Mouse (Mus musculus) kidney, adult 8-10 months (tissue): ENCODE measurements around the gene Pdgfb.

Experiments used
- DNase-seq, 2 experiments: peaks; one replicate each; pipeline ENCODE4 v3.0.0; 2022

Pdgfb gene

DNA sequence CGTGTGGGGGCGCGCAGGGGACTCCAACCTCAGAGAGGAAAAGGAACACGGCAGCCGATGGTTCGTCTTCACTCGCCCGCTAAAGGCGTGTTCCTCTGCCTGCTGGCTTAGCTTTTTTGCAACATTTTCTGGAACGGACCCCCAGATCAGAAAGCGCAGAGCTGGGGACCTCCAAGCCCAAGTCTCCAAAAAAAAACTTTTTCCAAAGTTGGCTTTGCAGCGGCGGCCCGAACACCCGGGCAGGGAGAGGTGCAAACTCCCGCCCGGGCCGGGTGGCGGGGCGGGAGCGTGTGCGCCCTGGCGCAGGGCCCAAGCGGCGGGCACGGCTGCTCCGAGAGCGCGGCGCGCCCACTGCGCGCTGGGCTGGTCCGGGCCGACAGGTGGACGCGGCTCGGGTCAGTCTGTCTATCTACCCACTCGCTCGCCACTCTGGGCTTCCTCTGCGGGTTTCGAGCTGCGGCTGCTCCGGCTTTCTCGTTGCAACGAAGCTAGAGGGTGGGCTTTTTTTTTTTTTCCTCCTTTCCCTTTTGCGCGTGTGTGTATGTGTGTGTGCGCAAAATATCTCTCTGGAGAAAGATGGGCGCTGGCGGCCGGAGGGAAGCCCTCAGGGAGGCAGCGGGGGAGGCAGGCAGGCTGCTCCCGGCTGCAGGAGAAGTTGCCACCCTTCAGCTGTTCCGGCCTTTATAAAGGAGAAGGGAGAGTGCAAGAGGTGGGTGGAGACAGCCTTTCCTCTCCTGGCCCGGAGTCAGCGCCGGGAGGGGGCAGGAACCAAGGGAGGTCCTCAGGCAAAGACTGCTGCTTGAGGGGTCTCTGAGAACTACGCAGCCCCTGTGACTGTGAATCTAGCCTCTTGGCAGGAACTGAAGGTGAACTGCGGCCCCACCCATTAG is at the start of gene Pdgfb:
Pdgfb (minus strand) TSS at position 657 of the 890 bp plus-strand sequence.
- peak; percentile 77 to 85 for DNase-seq

DNA sequence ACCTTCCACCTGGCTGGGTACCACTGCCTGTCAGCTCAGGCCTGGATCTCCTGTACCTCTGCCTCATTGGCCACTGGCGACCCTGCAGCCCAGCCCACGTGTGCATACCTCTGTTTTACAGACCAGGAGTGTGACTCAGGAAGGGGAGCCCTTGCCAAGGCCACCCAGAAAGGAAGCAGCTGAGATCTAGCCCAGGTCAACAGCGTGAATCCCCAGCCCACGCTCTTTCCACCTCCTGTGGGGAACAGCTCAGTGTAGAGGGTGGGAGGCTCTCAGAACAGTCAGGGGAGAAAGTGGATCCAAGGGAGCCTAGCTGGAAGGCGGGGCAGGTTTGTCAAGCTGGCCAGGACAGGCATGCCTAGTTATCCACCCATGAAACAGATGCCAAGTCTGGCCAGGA is 48.0 kb upstream of the Pdgfb start:
- DNase-seq: no peak

DNA sequence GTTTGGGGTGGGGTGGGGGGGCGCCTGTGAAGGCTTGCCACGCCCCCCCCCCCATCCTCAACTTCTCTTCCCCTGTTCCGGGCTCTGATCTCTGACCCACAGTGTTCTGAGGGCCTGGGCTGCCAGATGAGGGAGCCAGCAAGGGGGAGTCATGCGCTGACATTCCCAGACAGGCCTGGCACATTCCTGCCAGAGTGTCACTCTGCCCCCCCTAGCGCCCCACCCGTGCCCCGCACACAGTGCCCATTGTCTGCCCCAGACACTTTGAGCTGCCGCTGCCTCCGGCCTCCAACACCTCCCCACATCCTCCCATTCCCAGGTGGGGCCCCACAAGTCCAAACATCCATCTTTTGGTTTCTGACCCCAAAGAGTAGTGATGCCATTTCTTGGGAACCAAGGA is 47.6 kb upstream of the Pdgfb start:
- no peak for DNase-seq

DNA sequence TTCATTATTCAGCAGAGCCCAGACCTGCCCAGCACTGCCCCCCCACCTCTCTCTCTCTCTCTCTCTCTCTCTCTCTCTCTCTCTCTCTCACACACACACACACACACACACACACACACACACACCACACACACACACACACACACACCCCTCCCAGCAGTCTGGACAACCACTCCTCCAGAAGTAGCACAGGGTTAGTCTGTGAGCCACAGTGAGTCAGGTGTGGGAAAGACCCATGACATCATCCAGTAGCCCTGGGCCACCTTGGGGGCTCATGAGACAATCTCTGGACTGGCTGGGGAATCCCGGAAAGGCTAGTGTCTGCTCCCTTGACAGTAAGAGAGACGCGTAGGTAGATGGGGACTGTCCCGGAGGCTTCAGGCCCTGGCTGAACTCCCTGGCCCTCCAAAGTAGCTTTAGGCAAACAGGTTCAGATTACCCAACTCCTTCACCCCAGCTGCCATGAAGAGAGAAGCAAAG is 46.3 kb upstream of the Pdgfb start:
- DNase-seq: no peak

DNA sequence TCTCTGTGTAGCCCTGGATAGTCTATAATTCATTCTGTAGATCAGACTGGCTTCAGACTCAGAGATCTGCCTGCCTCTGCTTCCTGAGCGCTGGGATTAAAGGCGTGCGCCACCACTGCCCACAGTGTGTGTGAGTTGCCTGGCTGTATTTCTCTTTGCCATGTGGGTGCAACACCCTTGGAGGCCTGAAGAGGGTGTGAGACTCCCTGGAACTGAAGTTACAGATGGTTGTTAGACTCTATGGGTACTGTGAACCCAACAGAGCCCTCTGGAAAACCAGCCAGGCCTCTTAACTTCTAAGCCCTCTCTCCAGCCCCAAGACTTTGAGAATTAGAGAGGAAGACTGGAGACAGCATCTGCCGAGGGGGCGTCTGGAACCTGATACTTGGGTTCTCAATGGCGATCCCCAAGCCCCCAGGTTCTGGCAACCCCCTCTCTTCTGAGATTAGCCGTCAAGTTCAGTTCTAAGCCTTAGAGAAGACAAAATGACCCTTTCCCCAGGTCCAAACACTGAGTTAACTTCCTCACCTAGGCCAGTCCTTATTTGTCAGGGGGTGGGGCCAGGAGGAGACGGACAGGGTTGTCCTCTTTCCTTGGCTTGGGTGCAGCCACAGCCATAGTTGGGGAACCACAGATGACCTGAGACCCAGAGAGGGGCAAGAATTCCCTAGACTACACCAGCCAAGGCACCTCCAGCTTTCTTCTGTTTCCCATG is 45.7 kb upstream of the Pdgfb start:
- peak in 1 of 2 experiments; percentile 42 for DNase-seq

DNA sequence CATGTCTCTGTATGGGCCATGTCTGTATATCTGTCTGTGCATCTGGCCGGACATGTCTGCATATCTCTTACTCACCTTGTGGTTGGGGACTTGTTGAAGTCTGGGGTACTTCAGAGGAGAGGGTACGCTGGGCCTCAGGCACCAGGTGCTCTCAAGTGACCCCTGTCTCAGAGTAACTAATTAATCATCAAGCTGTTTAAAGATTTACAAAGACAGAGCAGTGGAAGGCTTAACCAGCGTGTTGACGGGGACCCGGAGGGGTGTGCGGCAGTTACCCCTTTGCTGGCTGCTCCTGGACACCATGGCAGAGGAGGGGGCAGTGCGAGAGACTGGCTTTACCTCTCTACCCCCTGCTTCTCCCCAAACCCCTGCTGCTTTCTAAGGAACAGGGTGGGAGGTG is 44.8 kb upstream of the Pdgfb start:
- peak; percentile 69 to 81 for DNase-seq

DNA sequence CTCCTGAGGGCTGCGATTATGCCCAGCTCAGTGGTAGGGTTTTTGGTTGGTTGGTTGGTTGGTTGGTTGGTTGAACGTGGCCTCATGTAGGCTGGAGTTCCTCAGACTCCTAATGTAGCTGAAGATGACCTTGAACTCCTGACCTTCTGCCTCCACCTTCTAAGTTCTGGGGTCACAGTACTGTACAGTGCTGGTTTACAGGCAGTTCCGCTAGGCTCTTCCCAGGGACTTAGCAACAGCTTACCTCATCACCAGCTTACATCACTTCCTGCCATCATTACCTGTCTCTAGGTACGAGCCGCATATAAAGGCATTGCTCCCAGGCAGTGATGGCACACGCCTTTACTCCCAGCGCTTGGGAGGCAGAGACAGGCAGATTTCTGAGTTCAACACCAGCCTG is 43.4 kb upstream of the Pdgfb start:
- DNase-seq: no peak

DNA sequence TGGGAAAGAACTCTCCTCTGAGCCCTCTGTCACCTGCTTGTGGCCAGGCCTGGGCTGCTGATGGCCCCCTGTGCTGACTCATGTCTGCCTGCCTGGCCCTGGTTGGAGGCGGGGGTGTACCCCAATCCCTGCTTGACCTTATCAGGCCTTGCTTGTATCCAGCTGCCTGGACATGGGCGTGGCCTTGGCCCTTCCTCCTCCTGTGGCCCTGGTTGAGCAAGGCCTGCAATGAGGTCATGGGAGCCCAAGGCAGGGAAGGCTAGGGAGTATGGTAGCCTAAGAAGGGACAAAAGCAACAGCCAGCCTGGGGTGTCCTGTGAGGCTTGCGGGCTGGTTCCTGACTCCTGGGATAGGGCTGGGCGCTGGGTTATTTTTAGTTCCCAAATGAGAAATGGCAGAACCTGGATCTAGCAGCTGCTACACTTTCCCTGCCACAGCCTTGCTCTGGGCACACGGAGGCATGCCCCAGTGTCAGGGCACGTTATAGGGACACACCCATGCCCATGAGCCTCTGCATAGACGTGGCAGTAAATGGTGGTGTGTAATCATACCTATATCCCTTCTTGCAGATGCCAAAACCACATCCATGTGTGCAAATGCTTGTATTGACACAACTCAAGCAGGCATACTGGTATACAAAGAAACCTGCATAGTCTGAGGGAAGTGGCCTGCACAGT is 39.4 kb upstream of the Pdgfb start:
- DNase-seq: peak in 1 of 2 experiments; percentile 26

DNA sequence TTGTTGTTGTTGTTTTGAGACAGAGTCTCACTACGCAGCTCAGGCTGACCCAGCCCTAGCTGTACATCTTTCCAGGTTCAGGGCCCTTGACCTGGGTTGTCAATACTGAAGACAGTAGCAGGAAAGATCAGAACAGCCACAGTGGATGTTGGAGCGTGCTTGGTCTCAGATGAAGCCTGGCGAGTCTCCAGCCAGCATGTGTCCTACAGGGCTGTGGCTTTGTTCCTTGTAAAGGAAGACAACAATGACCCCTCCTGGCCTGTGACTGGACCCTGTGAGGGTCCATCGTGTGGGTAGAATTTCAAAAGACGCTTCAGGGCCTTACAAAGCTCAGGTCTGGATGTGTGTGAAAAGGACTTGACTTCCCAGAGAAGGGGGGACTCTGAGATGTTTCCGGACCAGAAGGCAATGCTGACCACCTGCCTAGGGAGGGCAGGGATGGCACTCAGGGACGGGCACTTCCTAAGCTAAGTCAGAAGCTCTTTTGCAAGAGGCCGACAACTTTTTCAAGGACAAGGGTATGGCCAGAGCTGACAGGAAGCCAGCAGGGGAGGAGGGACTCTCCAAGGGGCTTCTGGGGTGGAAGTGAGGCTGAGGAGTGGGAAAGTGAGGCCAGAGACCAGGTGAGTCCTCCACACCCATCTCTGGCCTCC is 38.7 kb upstream of the Pdgfb start:
- no peak for DNase-seq

DNA sequence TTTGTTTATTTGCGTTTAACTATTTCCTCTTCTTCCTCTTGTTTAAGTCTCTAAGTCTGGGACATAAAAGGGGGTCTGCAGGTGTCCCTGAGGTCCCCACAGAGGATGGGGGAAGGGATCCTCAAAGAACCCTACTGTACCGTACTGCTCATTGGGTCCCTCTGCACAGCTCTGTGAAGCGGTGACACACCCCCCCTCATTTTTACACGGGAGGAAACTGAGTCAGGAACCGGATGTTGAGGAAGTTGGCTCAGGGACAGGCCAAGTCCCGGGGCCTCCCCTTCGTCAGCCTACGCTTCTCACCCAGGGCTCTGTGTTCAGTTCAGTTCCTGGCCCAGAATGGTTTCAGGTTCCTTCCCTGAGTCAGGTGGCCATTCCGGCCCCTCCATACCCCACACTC is 37.0 kb upstream of the Pdgfb start:
- DNase-seq: no peak

DNA sequence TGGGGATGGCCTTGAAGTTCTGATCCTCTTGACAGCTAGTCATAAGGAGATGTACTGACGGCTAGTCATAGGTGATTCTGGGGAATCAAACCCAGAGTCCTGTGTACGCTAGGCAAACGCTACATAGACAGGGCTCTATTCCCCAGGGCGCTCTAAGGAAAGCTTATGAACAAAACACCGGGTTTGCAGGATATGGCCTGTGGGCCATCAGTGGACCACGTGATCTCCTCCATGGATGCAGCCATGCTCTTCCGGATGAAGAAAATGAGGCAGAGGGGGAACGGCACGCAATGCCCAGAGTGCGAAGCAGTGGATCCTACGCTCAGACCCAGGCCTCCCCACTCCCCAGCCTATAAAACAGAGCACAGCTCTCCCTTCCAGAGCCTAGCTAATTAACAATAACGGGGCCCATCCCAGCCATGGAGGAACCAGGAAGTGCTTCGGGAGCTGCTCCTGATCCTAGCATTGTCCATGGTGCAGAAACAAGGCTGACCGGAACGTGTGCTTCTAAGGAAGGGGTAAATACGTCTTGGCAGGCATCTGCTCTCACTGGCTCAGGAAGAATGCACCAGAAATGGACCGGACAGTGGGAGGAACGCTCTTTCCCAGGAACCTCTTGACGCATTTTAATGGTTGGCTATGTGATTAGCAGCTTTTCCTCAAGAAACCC is 36.5 kb upstream of the Pdgfb start:
- peak in 1 of 2 experiments; percentile 23 for DNase-seq

DNA sequence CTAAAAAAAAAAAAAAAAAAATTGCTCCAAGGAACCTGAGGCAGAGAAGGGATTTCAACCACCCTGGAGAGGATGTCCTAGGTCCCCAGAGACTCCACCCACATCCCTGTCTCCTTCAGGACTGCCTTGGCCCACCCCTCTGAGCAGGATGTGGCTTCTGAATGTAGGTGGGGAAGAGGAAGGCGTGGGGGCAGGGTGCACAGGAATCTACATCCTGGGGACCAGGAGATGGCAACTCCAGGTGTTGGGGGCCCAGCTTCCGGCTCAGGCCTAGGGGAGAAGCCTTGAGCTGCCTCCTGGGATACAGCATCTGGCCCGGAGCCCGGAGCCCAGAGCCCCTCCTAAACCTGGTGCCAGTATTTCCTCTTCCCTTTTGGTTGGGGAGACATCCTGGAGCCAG is 35.3 kb upstream of the Pdgfb start:
- peak; percentile 39 to 53 for DNase-seq

DNA sequence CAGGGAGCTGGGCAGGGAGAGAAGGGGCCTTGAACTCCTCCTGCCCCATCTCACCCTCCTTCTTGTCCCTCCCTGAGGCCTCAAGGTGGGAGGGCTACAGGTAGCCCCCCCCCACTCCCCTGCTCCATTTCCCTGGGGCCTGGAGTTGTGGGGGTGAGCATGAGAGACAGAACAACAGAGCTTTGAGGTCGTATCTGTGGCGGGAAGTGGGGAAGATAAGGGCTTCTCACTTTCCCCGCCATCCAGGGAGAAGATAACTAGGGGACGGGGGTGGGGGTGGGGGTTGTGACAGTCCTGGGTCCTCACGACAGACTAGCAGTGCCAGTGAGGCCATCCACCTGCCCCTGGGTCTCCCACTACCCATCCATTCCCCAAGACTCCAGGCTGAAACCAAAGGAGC is 33.2 kb upstream of the Pdgfb start:
- no peak for DNase-seq

DNA sequence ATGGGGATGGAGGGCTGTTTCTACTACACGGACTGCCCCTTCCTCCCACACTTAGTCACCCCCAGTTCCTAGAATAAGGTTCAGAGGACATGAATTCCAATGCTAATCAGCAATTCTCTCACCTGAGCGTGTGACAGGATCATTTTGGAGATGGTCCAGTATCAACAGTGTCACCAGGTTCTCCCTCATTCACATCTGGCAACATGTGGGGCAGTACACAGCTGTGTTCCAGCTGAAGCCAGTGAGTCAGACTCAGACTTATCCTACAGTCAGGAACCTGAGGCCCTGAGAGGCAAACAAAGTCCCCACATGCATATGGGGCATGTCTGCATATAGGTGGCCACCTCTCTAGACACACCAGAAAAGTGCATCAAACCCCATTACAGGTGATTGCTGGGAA is 32.5 kb upstream of the Pdgfb start:
- DNase-seq: no peak

DNA sequence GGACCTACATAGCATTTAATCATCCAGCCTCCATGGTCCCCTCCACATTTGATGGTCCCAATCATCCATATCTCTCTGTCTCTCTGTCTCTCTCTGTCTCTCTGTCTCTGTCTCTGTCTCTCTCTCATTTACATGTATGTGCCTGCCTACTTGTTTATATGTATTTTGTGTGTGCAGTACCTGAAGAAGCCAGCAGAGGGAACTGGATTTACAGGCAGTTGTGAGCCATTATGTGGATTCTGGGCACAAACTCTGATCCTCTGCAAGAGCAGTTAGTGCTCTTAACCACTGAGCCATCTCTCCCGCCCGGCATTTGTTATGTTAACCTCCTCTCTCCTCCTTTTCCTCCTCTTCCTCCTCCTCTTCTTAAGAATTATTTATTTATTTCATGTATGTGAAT is 31.0 kb upstream of the Pdgfb start:
- DNase-seq: no peak

DNA sequence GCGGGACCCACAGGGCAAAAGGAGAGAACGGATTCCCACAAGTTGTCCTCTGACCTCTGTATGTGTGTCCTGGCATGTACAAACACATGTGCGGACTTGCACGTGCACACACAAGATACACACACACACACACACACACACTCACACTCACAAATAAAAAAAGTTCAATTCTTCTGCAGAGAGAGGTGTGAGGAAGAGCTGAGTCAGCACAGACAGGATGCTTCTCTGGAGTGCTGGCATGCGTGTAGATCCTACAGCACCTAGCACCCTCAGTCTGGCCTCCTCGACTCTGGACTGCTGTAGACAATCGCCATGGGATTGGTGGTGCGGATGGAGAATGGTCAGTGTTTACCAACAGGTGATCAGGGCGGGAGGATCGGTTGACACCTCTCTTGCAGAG is 29.5 kb upstream of the Pdgfb start:
- no peak for DNase-seq

DNA sequence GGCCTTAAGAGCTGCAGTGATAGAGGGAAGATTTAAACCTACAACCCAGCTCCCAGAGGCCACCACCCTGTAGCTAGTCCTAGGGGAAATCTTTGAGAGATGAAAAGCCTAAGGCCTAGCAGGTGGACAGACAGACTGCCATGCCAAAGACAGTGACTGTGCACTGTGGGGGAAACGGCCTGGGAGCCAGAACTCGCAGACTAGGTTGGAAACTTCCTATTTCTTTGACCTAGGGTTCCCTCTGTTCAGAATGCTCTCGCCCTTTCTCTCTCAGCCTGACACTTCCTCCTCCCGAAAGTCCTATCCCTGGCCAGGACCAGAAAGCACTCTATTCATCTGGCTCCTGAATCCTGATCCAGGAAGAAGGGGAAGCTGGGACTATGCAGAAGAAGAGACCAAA is 27.4 kb upstream of the Pdgfb start:
- DNase-seq: no peak

DNA sequence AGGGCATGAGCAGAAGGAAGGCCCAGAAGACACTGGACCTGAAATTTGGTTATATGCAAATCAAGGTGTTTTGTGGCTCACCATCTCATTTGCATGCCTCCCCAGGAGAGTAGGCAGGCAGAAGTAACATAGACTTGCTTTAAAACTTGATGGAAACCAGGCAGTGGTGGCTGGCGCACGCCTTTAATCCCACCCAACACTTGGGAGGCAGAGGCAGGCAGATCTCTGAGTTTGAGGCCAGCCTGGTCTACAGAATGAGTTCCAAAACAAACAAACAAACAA is 23.3 kb upstream of the Pdgfb start:
- DNase-seq: no peak

DNA sequence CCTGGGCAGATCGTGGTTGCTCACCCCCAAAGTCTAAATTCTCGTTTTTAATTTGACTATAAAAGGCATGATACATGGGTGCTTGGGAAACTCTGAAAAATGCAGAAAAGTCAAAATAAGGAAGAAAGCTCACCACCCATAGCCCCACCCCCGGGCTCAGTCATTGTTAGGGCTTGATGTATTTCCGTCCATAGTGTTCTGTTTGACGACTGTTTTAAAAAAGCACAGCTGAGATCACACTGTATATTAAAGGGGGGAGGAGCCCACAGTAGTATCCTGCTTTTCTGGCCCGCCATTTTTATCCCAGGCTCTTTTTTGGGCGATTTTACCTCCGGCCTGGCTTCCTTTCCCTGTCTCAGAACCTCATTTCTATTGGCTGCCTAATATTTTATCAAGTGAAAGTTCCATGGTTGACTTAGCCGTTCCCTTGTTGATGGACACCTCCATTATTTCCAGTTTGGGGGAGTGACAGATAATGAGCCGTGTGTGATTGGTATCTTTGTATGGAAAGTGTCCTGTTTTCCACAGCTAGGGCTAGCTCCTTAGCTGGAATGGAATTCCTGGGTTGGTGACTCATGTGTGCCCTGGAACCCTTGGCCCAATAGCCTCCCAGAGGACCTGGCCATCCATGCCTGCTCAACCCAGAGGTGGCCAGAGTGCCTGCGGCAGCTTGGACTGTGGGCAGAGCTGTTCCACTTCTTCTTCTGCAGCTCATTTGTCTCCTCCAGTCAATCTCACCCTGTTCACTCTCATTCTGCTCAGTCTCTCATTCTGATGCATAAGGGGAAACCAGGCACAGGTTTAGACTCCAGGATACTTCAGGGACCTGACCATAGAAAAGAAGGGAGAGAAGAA is 22.7 kb upstream of the Pdgfb start:
- DNase-seq: no peak

DNA sequence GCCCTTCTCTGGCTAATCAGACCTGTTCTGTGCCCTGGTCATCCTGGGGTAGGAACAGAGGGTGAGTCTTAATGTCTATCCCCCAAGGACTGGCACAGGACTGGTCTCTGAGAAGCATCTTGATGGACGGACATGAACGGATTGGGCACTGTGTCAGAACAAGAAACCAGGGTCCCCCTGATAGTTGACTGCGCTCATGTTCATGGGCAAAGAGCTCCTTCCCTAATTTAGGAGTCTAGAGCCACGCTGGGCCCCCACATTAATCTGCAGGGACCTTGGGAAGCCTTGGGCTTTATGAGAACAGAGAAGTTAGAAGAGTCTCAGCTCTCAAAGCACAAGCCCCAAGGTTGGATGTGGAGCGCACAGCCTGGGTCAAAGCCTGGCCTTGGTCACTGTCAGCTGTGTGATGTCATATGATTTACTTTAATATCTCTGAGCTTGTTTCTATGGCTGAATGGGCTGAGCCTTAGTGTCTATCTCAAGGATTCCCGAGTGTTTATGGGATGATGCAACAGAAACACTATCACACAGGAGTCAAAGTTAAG is 20.6 kb upstream of the Pdgfb start:
- no peak for DNase-seq

DNA sequence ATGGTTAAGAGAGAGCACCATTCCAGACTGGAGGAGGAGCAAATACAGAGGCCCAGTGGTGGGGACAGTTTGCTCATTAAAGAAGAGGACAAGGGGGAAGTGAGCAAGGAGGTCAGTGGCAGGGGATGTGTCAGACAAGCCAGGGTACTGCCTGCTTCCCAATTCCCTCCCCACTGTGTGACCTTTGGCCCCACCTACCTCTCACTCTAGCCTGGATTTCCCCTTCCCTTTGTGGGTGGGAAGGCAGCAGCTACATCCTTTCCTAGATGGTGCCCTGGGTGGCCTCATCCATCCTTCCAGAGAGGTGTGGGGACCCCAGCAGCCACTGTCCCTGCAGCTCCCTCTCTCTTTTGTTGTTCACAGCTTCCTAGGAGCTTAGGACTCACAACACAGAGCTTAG is 20.1 kb upstream of the Pdgfb start:
- DNase-seq: no peak
